Mouse (Mus musculus): ENCODE results near the gene Cenpn. TPM values are rescaled to one million over a fixed set of nuclear protein-coding genes. Genes with fewer than 3 reads are reported as not detected.

Gene Cenpn
- polyA plus RNA-seq, 1 experiment from 2014 or later, result 34.0 TPM

DNA sequence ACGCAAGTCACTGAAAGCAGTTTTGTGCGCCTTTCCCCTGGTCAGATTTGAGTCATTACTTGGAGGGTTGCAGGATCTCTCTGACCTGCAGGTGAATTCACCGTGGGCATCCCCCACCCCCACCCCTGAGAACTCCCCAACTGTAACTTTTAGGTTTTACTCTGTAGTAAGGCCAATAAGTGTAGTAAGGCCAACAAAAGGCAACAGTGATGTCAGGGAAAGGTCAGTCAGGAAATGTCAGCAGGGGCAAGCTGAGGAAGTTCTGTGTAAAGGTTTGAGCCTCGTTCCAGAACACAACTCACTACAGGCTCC, 22.8 kb downstream of the Cenpn start:
- peaks cover 42% of the 10 kb centered on the region for H3K4me1 ChIP-seq (ENCODE audit: control insufficient read depth, insufficient read depth, low read length)
- ATAC-seq (replicated peaks; ENCODE audit: insufficient number of reproducible peaks, low FRiP score, low TSS enrichment), result no peak
- WGBS (ENCODE audit: insufficient replicate concordance), result 14% methylated on average over 4 of the region's 4 CpGs

DNA sequence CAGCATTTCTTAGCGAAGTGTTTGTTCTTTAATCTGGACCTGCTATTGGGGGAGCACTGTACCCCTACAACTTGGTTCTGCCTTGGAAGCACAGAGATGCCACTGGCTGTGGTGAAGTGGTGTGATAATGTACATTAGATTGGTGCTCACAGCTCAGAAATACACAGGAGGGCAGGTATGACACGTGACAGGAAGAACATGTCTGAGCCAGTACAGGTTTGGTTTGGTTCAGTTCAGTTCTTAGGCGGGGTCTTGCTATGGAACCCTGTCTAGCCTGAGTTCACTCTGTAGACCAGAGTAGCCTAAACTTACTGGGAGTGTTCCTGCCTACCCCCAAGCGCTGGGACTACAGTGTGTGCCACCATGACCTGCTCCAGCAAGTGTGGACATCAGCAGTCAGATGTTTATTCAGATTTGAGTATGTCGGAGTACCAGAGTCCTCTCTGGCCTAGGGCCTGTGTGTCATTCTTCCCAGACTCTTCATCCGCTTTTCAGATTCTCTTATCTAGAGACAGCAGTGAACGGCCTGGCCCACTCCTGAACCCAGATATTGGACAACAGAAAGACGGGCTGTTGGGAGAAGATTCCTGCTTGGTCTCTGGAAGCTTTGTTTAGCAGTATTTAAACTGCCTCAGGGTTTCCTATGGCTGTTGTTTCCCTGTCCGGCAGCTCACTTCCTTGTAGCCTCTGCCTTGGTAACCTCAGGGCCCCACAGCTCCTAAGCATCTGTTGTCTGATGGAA, 23.8 kb downstream of the Cenpn start:
- ATAC-seq (replicated peaks; ENCODE audit: insufficient number of reproducible peaks, low FRiP score, low TSS enrichment), result no peak
- no peaks in the 10 kb centered on the region for H3K27me3 ChIP-seq (ENCODE audit: control insufficient read depth, insufficient read depth, low read length)
- H3K4me1 ChIP-seq (ENCODE audit: control insufficient read depth, insufficient read depth, low read length), result peaks cover 42% of the 10 kb centered on the region
- H3K9me3 ChIP-seq (replicated peaks; ENCODE audit: control insufficient read depth, low read length), result no peaks in the 10 kb centered on the region
- 0 out of 2 replicates have a peak, but pooled peaks cover 2% of the 10 kb centered on the region for H3K36me3 ChIP-seq (ENCODE audit: control insufficient read depth, insufficient read depth, low read length)
- no peak overlapping the region for H3K4me3 ChIP-seq (ENCODE audit: low read depth, low read length)
- H3K4me2 ChIP-seq, result peak overlapping the region; percentile 98
- H3K9ac ChIP-seq (ENCODE audit: low read depth, low read length), result no peak overlapping the region
- H3K27ac ChIP-seq (ENCODE audit: low read depth, low read length), result peak overlapping the region; percentile 73; the same call in 1 of the 2 replicates
- WGBS (ENCODE audit: insufficient replicate concordance), result 49% methylated on average over 9 of the region's 9 CpGs

More for the DNA sequence above, 22.8 kb downstream of the Cenpn start:
- Histone ChIP-seq H3K27ac (ENCODE audit: low read depth, low read length) (0 out of 2 replicates have a peak overlapping the region, but pooled peaks have one; percentile 29), H3K9me3 (replicated peaks; ENCODE audit: control insufficient read depth, low read length) (no peaks in the 10 kb centered on the region), H3K27me3 (ENCODE audit: control insufficient read depth, insufficient read depth, low read length) (no peaks in the 10 kb centered on the region), H3K4me3 (ENCODE audit: low read depth, low read length) (peak overlapping the region; percentile 90), H3K9ac (ENCODE audit: low read depth, low read length) (peak overlapping the region; percentile 84), H3K4me2 (peak overlapping the region; percentile 98), H3K36me3 (ENCODE audit: control insufficient read depth, insufficient read depth, low read length) (0 out of 2 replicates have a peak, but pooled peaks cover 2% of the 10 kb centered on the region)

DNA sequence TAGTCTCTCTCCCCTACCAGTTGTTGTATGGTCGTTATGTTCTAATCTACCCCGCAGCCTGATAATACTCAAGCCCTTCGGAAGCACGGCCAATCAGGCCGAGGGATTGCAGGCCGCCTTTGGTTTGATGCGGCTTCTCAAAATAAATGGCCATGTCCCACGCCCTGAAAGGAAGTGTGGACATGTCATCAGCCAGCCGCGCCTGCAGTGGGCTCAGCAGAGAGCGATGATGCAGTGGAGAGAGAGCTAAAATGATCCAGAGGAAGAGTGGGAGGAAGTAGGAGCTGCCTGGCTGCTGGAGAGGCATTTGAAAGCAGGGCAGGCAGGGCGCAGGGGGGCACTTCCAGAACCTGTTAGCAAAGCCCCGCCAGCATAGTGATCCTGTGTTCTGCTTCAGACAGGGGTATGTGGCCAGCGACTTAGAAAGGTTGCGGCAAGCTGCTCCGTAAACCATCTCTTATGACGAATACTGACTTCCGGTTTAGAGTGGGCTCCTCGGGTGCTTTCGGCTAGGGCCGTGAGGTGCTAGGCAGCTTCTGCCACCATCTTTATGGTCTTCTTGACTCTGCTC, 24.8 kb downstream of the Cenpn start:
- Histone ChIP-seq H3K27ac (ENCODE audit: low read depth, low read length) (peak overlapping the region; percentile 73), H3K4me2 (peak overlapping the region; percentile 57), H3K9me3 (replicated peaks; ENCODE audit: control insufficient read depth, low read length) (no peaks in the 10 kb centered on the region), H3K36me3 (ENCODE audit: control insufficient read depth, insufficient read depth, low read length) (no peaks in the 10 kb centered on the region), H3K9ac (ENCODE audit: low read depth, low read length) (peak overlapping the region; percentile 16), H3K4me1 (ENCODE audit: control insufficient read depth, insufficient read depth, low read length) (peaks cover 46% of the 10 kb centered on the region), H3K27me3 (ENCODE audit: control insufficient read depth, insufficient read depth, low read length) (no peaks in the 10 kb centered on the region), H3K4me3 (ENCODE audit: low read depth, low read length) (peak overlapping the region; percentile 4; the same call in 1 of the 2 replicates)
- 0 out of 2 replicates have a peak, but pooled peaks have one; percentile 20 for ATAC-seq (replicated peaks; ENCODE audit: insufficient number of reproducible peaks, low FRiP score, low TSS enrichment)
- WGBS (ENCODE audit: insufficient replicate concordance), result 29% methylated on average over 21 of the region's 21 CpGs

DNA sequence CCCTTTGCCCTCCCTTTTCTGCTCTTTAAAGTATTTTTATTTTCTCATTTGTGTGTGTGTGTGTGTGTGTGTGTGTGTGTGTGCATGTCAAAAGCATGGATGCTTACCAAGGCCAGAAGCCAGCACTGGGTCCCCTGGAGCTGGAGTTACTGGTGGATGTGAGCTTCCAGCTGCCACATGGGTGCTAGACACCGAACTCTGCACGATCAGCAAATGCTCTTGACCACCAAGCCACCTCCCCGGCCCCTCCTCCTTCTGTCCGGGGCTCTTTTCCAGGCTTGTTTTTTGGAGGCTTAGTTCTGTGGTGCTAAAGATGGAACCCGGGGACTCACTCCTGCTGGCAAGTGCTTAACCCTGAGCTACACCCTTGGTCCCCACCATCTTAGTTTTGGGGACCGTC, 25.3 kb downstream of the Cenpn start:
- Histone ChIP-seq H3K4me2 (peak overlapping the region; percentile 57), H3K4me3 (ENCODE audit: low read depth, low read length) (peak overlapping the region; percentile 4; the same call in 1 of the 2 replicates), H3K9ac (ENCODE audit: low read depth, low read length) (peak overlapping the region; percentile 16), H3K9me3 (replicated peaks; ENCODE audit: control insufficient read depth, low read length) (no peaks in the 10 kb centered on the region), H3K27ac (ENCODE audit: low read depth, low read length) (peak overlapping the region; percentile 73), H3K36me3 (ENCODE audit: control insufficient read depth, insufficient read depth, low read length) (no peaks in the 10 kb centered on the region), H3K4me1 (ENCODE audit: control insufficient read depth, insufficient read depth, low read length) (peaks cover 47% of the 10 kb centered on the region), H3K27me3 (ENCODE audit: control insufficient read depth, insufficient read depth, low read length) (no peaks in the 10 kb centered on the region)
- no peak for ATAC-seq (replicated peaks; ENCODE audit: insufficient number of reproducible peaks, low FRiP score, low TSS enrichment)
- WGBS (ENCODE audit: insufficient replicate concordance), result 65% methylated on average over 6 of the region's 6 CpGs

DNA sequence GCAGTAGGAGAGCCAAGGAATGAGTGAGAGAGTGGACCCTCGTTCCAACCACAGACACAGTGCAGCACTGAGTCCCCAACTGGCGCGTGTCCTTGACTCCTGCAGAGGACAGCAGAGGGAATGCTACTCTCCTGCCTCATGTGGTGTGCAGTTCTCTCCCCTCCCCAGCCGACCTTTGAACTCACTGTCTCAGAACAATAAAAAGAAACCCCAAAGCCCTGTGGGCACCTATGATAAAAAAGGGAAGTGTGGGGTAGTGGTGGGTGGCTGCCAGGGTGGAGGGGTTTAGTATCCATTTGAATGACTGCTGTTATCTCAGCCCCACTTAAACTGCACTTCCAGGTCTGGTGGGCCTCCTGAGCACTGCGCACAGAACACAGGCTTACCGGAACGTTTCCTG, 26.1 kb downstream of the Cenpn start:
- Histone ChIP-seq H3K4me1 (ENCODE audit: control insufficient read depth, insufficient read depth, low read length) (peaks cover 47% of the 10 kb centered on the region), H3K27me3 (ENCODE audit: control insufficient read depth, insufficient read depth, low read length) (no peaks in the 10 kb centered on the region), H3K27ac (ENCODE audit: low read depth, low read length) (peak overlapping the region; percentile 46), H3K4me2 (no peak overlapping the region; the same call in 1 of the 2 replicates), H3K9me3 (replicated peaks; ENCODE audit: control insufficient read depth, low read length) (no peaks in the 10 kb centered on the region), H3K4me3 (ENCODE audit: low read depth, low read length) (no peak overlapping the region), H3K36me3 (ENCODE audit: control insufficient read depth, insufficient read depth, low read length) (no peaks in the 10 kb centered on the region), H3K9ac (ENCODE audit: low read depth, low read length) (no peak overlapping the region)
- 45% methylated on average over 7 of the region's 7 CpGs for WGBS (ENCODE audit: insufficient replicate concordance)
- no peak for ATAC-seq (replicated peaks; ENCODE audit: insufficient number of reproducible peaks, low FRiP score, low TSS enrichment)

DNA sequence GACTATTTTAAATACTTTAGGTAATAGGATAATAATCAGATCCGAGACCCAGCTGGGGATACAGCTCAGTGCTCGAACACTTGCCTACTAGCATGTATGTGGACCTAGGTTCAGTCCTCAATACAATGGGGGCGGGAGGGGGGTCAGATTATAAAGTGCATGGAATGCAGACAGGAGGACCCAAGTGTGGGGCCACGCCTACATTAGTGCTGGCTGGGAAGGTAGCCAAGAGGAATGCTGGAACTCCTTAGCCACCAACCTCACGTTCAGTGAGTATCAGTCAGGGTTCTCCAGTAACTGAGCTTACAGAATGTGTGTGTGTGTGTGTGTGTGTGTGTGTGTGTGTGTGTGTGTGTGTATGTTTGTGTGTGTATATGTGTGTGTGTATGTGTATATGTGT, 29.8 kb downstream of the Cenpn start:
- Histone ChIP-seq H3K36me3 (ENCODE audit: control insufficient read depth, insufficient read depth, low read length) (peaks cover 14% of the 10 kb centered on the region), H3K9me3 (replicated peaks; ENCODE audit: control insufficient read depth, low read length) (no peaks in the 10 kb centered on the region), H3K9ac (ENCODE audit: low read depth, low read length) (no peak overlapping the region), H3K27me3 (ENCODE audit: control insufficient read depth, insufficient read depth, low read length) (no peaks in the 10 kb centered on the region), H3K4me2 (no peak overlapping the region), H3K4me1 (ENCODE audit: control insufficient read depth, insufficient read depth, low read length) (peaks cover 21% of the 10 kb centered on the region), H3K27ac (ENCODE audit: low read depth, low read length) (no peak overlapping the region), H3K4me3 (ENCODE audit: low read depth, low read length) (no peak overlapping the region)
- WGBS (ENCODE audit: insufficient replicate concordance), result 63% methylated on average over 5 of the region's 5 CpGs
- ATAC-seq (replicated peaks; ENCODE audit: insufficient number of reproducible peaks, low FRiP score, low TSS enrichment), result no peak

DNA sequence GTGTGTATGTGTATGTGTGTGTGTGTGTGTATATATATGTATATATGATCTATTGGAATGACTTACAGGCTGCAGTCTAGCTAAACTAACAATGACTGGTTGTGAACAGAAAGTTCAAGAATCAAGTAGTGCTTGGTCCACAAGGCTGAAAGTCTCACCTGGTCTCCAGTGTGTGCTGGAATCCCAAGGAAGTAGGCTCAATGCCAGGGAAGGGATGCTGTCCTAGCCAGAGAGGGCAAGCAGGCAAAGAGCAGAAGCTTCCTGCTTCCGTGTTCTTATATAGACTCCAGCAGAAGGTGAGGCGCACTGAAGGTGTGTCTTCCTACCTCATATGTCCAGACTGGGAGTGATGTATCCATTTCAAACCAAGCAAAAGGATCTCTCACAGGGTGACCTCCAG, 30.2 kb downstream of the Cenpn start:
- Histone ChIP-seq H3K36me3 (ENCODE audit: control insufficient read depth, insufficient read depth, low read length) (peaks cover 14% of the 10 kb centered on the region), H3K4me1 (ENCODE audit: control insufficient read depth, insufficient read depth, low read length) (peaks cover 17% of the 10 kb centered on the region), H3K4me2 (no peak overlapping the region), H3K27ac (ENCODE audit: low read depth, low read length) (no peak overlapping the region), H3K9me3 (replicated peaks; ENCODE audit: control insufficient read depth, low read length) (no peaks in the 10 kb centered on the region), H3K9ac (ENCODE audit: low read depth, low read length) (no peak overlapping the region), H3K27me3 (ENCODE audit: control insufficient read depth, insufficient read depth, low read length) (no peaks in the 10 kb centered on the region), H3K4me3 (ENCODE audit: low read depth, low read length) (no peak overlapping the region)
- no peak for ATAC-seq (replicated peaks; ENCODE audit: insufficient number of reproducible peaks, low FRiP score, low TSS enrichment)
- 93% methylated on average over 2 of the region's 2 CpGs for WGBS (ENCODE audit: insufficient replicate concordance)

DNA sequence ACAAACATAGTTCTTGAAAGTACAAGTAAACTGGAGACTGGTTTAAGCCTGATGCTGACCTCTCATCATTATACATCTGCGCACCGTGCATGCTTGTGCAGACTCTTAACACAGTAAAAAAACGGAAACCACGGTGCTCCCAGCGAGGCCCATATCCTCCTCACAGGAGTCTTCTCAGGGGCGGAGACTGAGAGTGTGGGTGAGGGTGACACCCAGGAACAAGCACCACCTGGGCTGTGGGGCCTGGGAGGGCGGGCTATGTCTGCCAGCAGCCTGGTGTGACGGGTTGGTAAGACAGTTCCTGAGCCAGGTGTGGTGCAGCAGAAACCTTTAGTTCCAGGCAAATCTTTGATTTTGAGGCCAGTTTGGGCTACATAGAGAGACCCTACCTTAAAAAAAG, 30.9 kb downstream of the Cenpn start:
- Histone ChIP-seq H3K4me2 (no peak overlapping the region), H3K27ac (ENCODE audit: low read depth, low read length) (no peak overlapping the region), H3K9ac (ENCODE audit: low read depth, low read length) (no peak overlapping the region), H3K4me1 (ENCODE audit: control insufficient read depth, insufficient read depth, low read length) (peaks cover 13% of the 10 kb centered on the region), H3K27me3 (ENCODE audit: control insufficient read depth, insufficient read depth, low read length) (no peaks in the 10 kb centered on the region), H3K4me3 (ENCODE audit: low read depth, low read length) (no peak overlapping the region), H3K9me3 (replicated peaks; ENCODE audit: control insufficient read depth, low read length) (no peaks in the 10 kb centered on the region), H3K36me3 (ENCODE audit: control insufficient read depth, insufficient read depth, low read length) (peaks cover 15% of the 10 kb centered on the region)
- ATAC-seq (replicated peaks; ENCODE audit: insufficient number of reproducible peaks, low FRiP score, low TSS enrichment), result no peak
- WGBS (ENCODE audit: insufficient replicate concordance), result 88% methylated on average over 8 of the region's 8 CpGs

Data from heart, embryonic 11.5 days (tissue).